Mouse (Mus musculus) left cerebral cortex, postnatal 4 days (tissue): Measurements from ENCODE around the gene Lgmn. TPM values are rescaled to one million over a fixed set of nuclear protein-coding genes. Genes with fewer than 3 reads are reported as not detected.

Experiments used
- DNase-seq: peaks from one replicate; pipeline ENCODE4 v3.0.0-alpha.2; 2022
- intact Hi-C: fragments of 180-260 bp; cut with DNase I; formaldehyde crosslinking; loops from one replicate; pipeline ENCODE4 v1.15.1; 2025
- total RNA-seq, 2 experiments: library from RNA; stranded (reverse); gene quantifications; 2 replicates each; pipeline ENCODE4 v1.2.3; 2021

Lgmn gene
- 10 to 100 TPM; 65.7 to 72.1 TPM for total RNA-seq

DNA sequence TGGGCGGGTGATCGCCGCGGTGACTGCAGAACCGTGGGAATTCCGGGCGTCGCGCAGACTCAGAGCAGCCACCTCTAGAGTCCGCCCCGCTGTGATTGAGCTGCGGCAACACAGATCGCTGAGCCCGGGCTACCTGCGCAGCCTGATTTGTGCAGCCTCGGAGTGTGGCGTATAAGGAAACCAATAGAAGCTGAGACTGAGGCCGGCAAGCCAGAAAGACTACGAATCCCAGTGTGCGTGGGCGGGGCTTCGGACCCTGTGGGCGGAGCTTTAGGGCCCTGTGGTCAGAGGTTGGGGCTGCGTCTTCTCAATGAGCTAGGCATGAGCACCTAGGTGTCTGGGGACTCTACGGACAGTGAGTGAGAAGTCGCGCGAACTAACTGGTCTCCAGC lies at the start of gene Lgmn:
Lgmn (minus strand) TSS at position 182 of the 392 bp plus-strand sequence.
- intact Hi-C loops, result no loop called here
- DNase-seq, result peak; percentile 99

DNA sequence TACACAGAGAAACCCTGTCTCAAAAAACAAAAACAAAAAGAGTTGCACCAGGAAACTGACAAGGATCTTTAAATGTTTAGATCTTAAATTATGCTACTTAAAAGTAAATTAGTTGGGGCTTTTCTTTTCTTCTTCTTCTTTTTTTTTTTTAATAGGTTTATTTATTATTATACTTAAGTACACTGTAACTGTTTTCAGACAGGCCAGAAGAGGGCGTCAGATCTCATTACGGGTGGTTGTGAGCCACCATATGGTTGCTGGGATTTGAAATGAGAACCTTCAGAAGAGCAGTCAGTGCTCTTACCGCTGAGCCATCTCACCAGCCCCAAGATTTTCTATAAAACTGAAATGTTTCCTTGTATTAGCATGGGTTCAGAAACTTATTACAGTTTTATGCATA lies 45.3 kb upstream of the Lgmn start:
- intact Hi-C loops, result no loop called here
- DNase-seq, result no peak

DNA sequence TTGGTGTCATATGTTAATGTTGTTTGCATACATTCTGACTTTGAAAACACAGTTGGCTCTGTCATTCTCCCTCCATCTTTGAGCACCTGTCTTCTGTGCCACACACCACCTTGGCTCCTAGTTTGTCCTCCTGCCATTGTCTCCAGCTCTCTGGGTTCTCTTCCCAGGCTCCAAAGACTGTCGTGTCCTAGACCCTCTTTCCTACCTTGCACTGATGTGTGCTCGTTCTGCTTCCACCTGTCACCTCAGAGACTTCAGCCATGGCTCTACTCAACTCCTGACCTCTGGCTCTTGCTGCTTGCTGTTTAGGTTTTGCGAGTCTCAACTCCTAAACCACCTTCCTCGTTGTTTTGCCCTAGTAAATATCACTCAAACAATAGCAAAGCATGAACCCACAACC lies 40.9 kb upstream of the Lgmn start:
- intact Hi-C loops, result no loop called here
- no peak for DNase-seq

- no peak for DNase-seq
- intact Hi-C loops, result no loop called here
Measured at GRCm38 (mm10) chr12:102474411-102474810, 34.8 kb upstream of the Lgmn start.

- DNase-seq, result peak; percentile 98
- intact Hi-C loops, result loop anchor here (10.0 kb wide), 1 partner anchor 484 kb away; no protein-coding TSS in a partner anchor
Measured at GRCm38 (mm10) chr12:102468894-102469764, 29.5 kb upstream of the Lgmn start, which contains the start of gene Golga5. Gene Golga5 (plus strand): TSS chr12:102469135.

- intact Hi-C loops, result loop anchor here (10.0 kb wide), 1 partner anchor 483 kb away; no protein-coding TSS in a partner anchor
- peak; percentile 10 for DNase-seq
Measured at GRCm38 (mm10) chr12:102468136-102468535, 28.5 kb upstream of the Lgmn start.

DNA sequence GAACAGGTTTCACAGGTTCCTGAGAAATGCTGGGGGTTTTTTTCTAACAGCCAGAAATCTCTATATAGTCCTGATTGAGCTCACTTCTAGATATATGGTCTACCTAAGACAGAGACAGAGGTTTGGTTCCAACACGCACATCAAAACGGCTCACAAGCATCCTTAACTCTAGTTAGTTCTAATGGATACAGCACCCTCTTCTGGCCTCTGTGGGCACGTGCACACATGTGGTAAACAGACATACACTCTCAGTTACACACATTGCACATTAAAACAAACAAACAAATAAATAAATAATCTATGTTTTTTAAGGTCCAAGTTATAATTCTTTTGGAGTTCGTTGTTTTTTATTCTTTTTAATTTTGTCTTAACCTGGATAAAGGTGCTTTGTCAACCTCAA lies 25.0 kb upstream of the Lgmn start:
- intact Hi-C loops, result loop anchor here (5.0 to 10.0 kb wide), 2 partner anchors 72 to 480 kb away; no protein-coding TSS in a partner anchor
- DNase-seq, result no peak

DNA sequence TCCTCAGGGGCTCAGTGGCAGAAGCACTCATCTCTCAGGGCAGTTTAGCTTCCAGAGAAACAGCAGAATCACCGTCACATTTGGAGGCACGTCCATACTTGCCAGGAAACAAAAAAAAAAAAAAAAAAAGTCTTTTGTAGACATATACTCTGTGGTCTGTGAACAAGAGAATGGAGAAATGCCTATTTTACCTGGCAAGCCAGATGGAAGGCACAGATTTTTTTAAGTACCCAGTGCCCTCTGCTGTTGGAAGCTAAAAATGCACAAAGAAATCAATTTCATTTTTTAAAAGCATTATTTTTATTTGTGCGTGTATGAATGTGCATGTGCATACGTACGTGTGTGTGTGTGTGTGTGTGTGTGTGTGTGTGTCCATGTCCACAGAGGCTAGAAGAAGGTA lies 21.6 kb upstream of the Lgmn start:
- intact Hi-C loops, result loop anchor here (5.0 to 10.0 kb wide), 2 partner anchors 69 to 476 kb away; no protein-coding TSS in a partner anchor
- no peak for DNase-seq

DNA sequence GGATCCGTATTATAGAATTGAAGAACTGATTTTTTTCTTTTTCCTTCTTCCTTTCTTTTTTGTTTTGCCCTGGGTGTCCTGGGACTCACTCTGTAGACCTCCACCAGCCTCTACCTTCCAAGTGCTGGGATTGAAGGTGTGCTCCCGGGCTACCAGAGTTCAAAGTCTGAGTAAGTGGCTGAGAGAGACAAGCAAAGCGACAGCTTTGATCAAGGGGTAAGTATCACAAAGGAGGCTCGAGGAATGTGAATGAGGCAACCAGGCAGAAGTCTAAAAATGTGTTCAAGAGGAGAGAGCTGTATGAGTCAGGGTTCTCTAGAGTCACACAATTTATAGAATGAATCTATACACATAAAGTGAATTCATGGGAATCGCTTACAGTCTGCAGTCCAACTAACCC lies 20.4 kb upstream of the Lgmn start:
- DNase-seq, result no peak
- intact Hi-C loops, result loop anchor here (5.0 to 10.0 kb wide), 2 partner anchors 68 to 475 kb away; no protein-coding TSS in a partner anchor

- DNase-seq, result no peak
- intact Hi-C loops, result no loop called here
Measured at GRCm38 (mm10) chr12:102456467-102457193, 17.0 kb upstream of the Lgmn start.

GRCm38 (mm10) chr12:102453581-102453980 lies 14.0 kb upstream of the Lgmn start:
- no peak for DNase-seq
- intact Hi-C loops, result no loop called here

- intact Hi-C loops, result no loop called here
- DNase-seq, result no peak
Measured at GRCm38 (mm10) chr12:102451126-102451851, 11.7 kb upstream of the Lgmn start.

GRCm38 (mm10) chr12:102450437-102450836 lies 10.8 kb upstream of the Lgmn start:
- intact Hi-C loops, result no loop called here
- DNase-seq, result no peak

GRCm38 (mm10) chr12:102445436-102445835 lies 5.8 kb upstream of the Lgmn start:
- intact Hi-C loops, result no loop called here
- no peak for DNase-seq

GRCm38 (mm10) chr12:102443676-102444075 lies 4.1 kb upstream of the Lgmn start:
- intact Hi-C loops, result no loop called here

DNA sequence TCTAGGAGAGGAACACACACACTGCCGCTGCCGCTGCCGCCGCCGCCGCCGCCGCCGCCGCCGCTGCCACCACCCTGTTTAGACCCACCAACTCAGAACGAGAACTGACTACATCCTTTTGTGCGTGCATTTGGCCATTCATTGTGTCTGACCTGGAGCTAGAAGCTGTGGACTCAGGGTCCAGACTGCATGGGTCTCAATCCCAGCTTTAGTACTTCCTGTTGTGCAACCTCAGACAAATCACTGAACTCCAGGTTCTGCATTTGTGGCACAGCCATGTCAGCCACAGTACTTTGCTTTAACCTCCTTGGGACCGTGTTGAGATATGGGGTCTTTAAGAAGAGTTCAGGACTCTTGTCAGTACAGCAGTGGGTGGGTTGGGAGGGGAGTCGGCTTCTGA lies 3.0 kb upstream of the Lgmn start:
- intact Hi-C loops, result no loop called here
- no peak for DNase-seq

More at GRCm38 (mm10) chr12:102443676-102444075, 4.1 kb upstream of the Lgmn start:
- DNase-seq, result no peak

GRCm38 (mm10) chr12:102441141-102441540 lies 1.5 kb upstream of the Lgmn start:
- DNase-seq, result no peak

GRCm38 (mm10) chr12:102440551-102440950 lies 938 bp upstream of the Lgmn start:
- DNase-seq, result no peak
- intact Hi-C loops, result no loop called here

More at GRCm38 (mm10) chr12:102441141-102441540, 1.5 kb upstream of the Lgmn start:
- intact Hi-C loops, result no loop called here

GRCm38 (mm10) chr12:102438983-102439631 lies 506 bp downstream of the Lgmn start:
- no peak for DNase-seq
- intact Hi-C loops, result no loop called here

- no peak for DNase-seq
- intact Hi-C loops, result no loop called here
Measured at GRCm38 (mm10) chr12:102437952-102438351, 1.7 kb downstream of the Lgmn start.
